23 mouse cellular contexts compared by ENCODE assay signal in the genomic region with DNA sequence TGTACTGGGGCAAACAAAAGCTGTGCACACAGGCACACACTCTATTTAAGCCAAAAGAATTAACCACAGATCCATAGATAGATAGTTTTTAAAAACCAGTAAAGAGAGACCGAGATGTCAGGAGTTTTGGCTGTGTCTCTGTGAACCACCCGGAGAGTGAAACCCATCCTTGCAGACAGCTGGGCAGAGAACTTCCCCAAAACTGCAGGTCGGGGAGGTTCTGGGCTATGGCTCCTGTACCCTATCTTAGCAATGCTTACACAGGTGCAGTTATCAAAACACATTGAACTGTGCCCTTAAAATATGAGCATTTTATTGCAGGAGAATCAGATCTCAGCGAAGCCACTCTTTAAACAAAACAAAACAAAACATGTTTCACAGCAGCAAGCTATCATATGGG. TPM values are rescaled to one million over a fixed set of nuclear protein-coding genes. Genes with fewer than 3 reads are reported as not detected.
DNase-seq lines count a peak whose midpoint lies in the region; ATAC-seq and TF ChIP-seq lines count a peak whose summit lies in the region.
"Had no signal": no experiment of that assay in that cellular context is flagged by ENCODE, and none has a peak within 500 bp of the region (broad histone marks: within the 10 kb centered on the region; RNA-seq: fewer than 3 reads in every experiment).

No protein-coding gene starts in this region.

- ATAC-seq in liver, postnatal 0 days = no peak
- ATAC-seq in liver, embryonic 12.5 days = no peak
- ATAC-seq in neutrophil, adult 5-6 weeks (ENCODE audit: extremely low read depth, insufficient number of reproducible peaks, low FRiP score, poor library complexity, severe bottlenecking) = peak; percentile 39
- no peak for ATAC-seq in midbrain, embryonic 16.5 days
- ATAC-seq: forebrain, embryonic 13.5 days had no signal

- H3K36me3 ChIP-seq in liver, postnatal 0 days (replicated peaks; ENCODE audit: insufficient read depth, low read length) = no peaks in the 10 kb centered on the region
- no peaks in the 10 kb centered on the region for H3K36me3 ChIP-seq in liver, embryonic 12.5 days
- peaks cover 0 to 17% of the 10 kb centered on the region in 2 experiments; a peak in 2 of 4 replicates for H3K36me3 ChIP-seq in MEL (ENCODE audit: control insufficient read depth in 1 of 2, insufficient read depth in 2 of 2, low read length in 2 of 2)
- H3K36me3 ChIP-seq in midbrain, embryonic 16.5 days (ENCODE audit: control insufficient read depth, insufficient read depth, low read length) = no peaks in the 10 kb centered on the region
- H3K36me3 ChIP-seq: G1E; hindbrain, embryonic 15.5 days; limb, embryonic 12.5 days; lung, embryonic 15.5 days; midbrain, embryonic 12.5 days had no signal

- no peak overlapping the region for H3K9ac ChIP-seq in liver, postnatal 0 days (replicated peaks)
- no peak overlapping the region for H3K9ac ChIP-seq in liver, embryonic 12.5 days
- no peak overlapping the region for H3K9ac ChIP-seq in MEL (ENCODE audit: control insufficient read depth, low read depth, low read length, poor library complexity, severe bottlenecking)
- no peak overlapping the region for H3K9ac ChIP-seq in midbrain, embryonic 16.5 days (ENCODE audit: low read depth, low read length)
- H3K9ac ChIP-seq: forebrain, embryonic 13.5 days; hindbrain, embryonic 15.5 days; limb, embryonic 12.5 days; lung, embryonic 15.5 days; midbrain, embryonic 12.5 days had no signal

- peaks cover 21% of the 10 kb centered on the region for H3K4me1 ChIP-seq in liver, postnatal 0 days (ENCODE audit: insufficient read depth)
- peaks cover 32% of the 10 kb centered on the region for H3K4me1 ChIP-seq in liver, embryonic 12.5 days
- H3K4me1 ChIP-seq in MEL (ENCODE audit: control insufficient read depth in 1 of 2, insufficient read depth in 2 of 2, low read length in 2 of 2) = peaks cover 11 to 32% of the 10 kb centered on the region in 2 experiments
- H3K4me1 ChIP-seq in midbrain, embryonic 16.5 days (ENCODE audit: control insufficient read depth, insufficient read depth, low read length) = peaks cover 25% of the 10 kb centered on the region

- H3K9me3 ChIP-seq in liver, postnatal 0 days (ENCODE audit: low read length) = no peaks in the 10 kb centered on the region
- no peaks in the 10 kb centered on the region for H3K9me3 ChIP-seq in liver, embryonic 12.5 days (replicated peaks)
- H3K9me3 ChIP-seq in MEL (replicated peaks; ENCODE audit: insufficient read depth, low read length) = no peaks in the 10 kb centered on the region
- no peaks in the 10 kb centered on the region for H3K9me3 ChIP-seq in midbrain, embryonic 16.5 days (replicated peaks; ENCODE audit: control insufficient read depth, low read length, poor library complexity, severe bottlenecking)
- H3K9me3 ChIP-seq: forebrain, embryonic 13.5 days; G1E; hindbrain, embryonic 15.5 days; limb, embryonic 12.5 days; lung, embryonic 15.5 days; midbrain, embryonic 12.5 days had no signal

- 45% methylated on average over 4 of the region's 4 CpGs for WGBS in liver, postnatal 0 days (ENCODE audit: insufficient replicate concordance)
- WGBS in liver, embryonic 12.5 days (ENCODE audit: insufficient replicate concordance) = 26% methylated on average over 4 of the region's 4 CpGs
- WGBS in midbrain, embryonic 16.5 days = 93% methylated on average over 4 of the region's 4 CpGs

- DNase-seq in liver, postnatal 0 days = no peak
- DNase-seq in MEL (ENCODE audit: low read depth, low spot score) = peak; percentile 79
- DNase-seq in thymus, postnatal 25 days = peak; percentile 65
- no peak for DNase-seq in lung, adult 18-20 months
- DNase-seq in cerebellum, adult 11 months = no peak
- DNase-seq: adrenal gland, adult 2 months; cerebellum, adult 8-10 months; cerebellum, postnatal 36 days; kidney, adult 9 months; kidney, postnatal 25 days; layer of hippocampus, postnatal 36 days; lung, postnatal 36 days had no signal

- H3K4me3 ChIP-seq in liver, postnatal 0 days (ENCODE audit: low read depth, low read length) = no peak overlapping the region
- H3K4me3 ChIP-seq in liver, embryonic 12.5 days = no peak overlapping the region
- no peak overlapping the region for H3K4me3 ChIP-seq in MEL (ENCODE audit: control insufficient read depth in 1 of 2, insufficient read depth in 1 of 2, low read depth in 2 of 2, low read length in 2 of 2)
- H3K4me3 ChIP-seq in midbrain, embryonic 16.5 days (ENCODE audit: low read depth, low read length) = no peak overlapping the region
- H3K4me3 ChIP-seq: forebrain, embryonic 13.5 days; hindbrain, embryonic 15.5 days; limb, embryonic 12.5 days; lung, embryonic 15.5 days; midbrain, embryonic 12.5 days had no signal

- TF ChIP-seq RAD21 in MEL (IDR thresholded peaks at IDR 0.05; ENCODE audit: low read depth, low read length) = no peak

- TF ChIP-seq CTCF in liver, postnatal 0 days (IDR thresholded peaks at IDR 0.05; ENCODE audit: low read depth) = no peak
- TF ChIP-seq CTCF in MEL (IDR thresholded peaks at IDR 0.05 in 2 of 3, conservative IDR thresholded peaks at IDR 0.05 in 1 of 3; ENCODE audit: control insufficient read depth in 1 of 3, insufficient read depth in 1 of 3, low read depth in 2 of 3, low read length in 3 of 3, poor library complexity in 1 of 3, severe bottlenecking in 1 of 3) = no peak

- peak overlapping the region; percentile 19; the same call in 1 of the 2 replicates for H3K27ac ChIP-seq in liver, postnatal 0 days (ENCODE audit: low read depth)
- H3K27ac ChIP-seq in liver, embryonic 12.5 days = no peak overlapping the region
- H3K27ac ChIP-seq in MEL (ENCODE audit: control insufficient read depth, low read depth, low read length) = peak overlapping the region; percentile 20; the same call in 1 of the 2 replicates
- no peak overlapping the region for H3K27ac ChIP-seq in midbrain, embryonic 16.5 days (ENCODE audit: low read length)
- H3K27ac ChIP-seq: forebrain, embryonic 13.5 days; hindbrain, embryonic 15.5 days; limb, embryonic 12.5 days; lung, embryonic 15.5 days; midbrain, embryonic 12.5 days had no signal

- H3K27me3 ChIP-seq in liver, postnatal 0 days (ENCODE audit: insufficient read depth, low read length) = no peaks in the 10 kb centered on the region
- peaks cover 26% of the 10 kb centered on the region for H3K27me3 ChIP-seq in liver, embryonic 12.5 days (replicated peaks)
- H3K27me3 ChIP-seq in MEL (ENCODE audit: control insufficient read depth in 1 of 2, insufficient read depth in 2 of 2, low read length in 2 of 2) = peaks cover 0 to under 1% of the 10 kb centered on the region in 2 experiments; a peak in 1 of 4 replicates
- H3K27me3 ChIP-seq in midbrain, embryonic 16.5 days (ENCODE audit: control insufficient read depth, insufficient read depth, low read depth, low read length) = no peaks in the 10 kb centered on the region
- H3K27me3 ChIP-seq: forebrain, embryonic 13.5 days; hindbrain, embryonic 15.5 days; limb, embryonic 12.5 days; lung, embryonic 15.5 days; midbrain, embryonic 12.5 days had no signal

- no peak for TF ChIP-seq POLR2A in MEL (IDR thresholded peaks at IDR 0.05; ENCODE audit: control insufficient read depth in 1 of 2, insufficient read depth in 1 of 2, low read depth in 1 of 2, low read length in 2 of 2, poor library complexity in 1 of 2)

- no peak for TF ChIP-seq EP300 in liver, postnatal 0 days (IDR thresholded peaks at IDR 0.05; ENCODE audit: low read depth)
- peak; percentile 53 to 69; a peak in 3 of 4 replicates for TF ChIP-seq EP300 in MEL (IDR thresholded peaks at IDR 0.05; ENCODE audit: low read depth in 1 of 2, low read length in 2 of 2)

- H3K79me2 ChIP-seq in MEL (ENCODE audit: control insufficient read depth, insufficient read depth, low read length, poor library complexity) = peaks cover 2% of the 10 kb centered on the region; the same call in 1 of the 2 replicates

- H3K4me2 ChIP-seq in liver, postnatal 0 days (ENCODE audit: low read depth, low read length) = no peak overlapping the region
- H3K4me2 ChIP-seq in liver, embryonic 12.5 days = no peak overlapping the region
- H3K4me2 ChIP-seq in midbrain, embryonic 16.5 days (ENCODE audit: low read length) = no peak overlapping the region
- H3K4me2 ChIP-seq: forebrain, embryonic 13.5 days; heart, embryonic 11.5 days; hindbrain, embryonic 15.5 days; limb, embryonic 12.5 days; liver, embryonic 11.5 days; lung, embryonic 15.5 days; midbrain, embryonic 12.5 days had no signal

TF ChIP-seq in MEL, 35 proteins besides CTCF, POLR2A, EP300 and RAD21 (continues in another document):
- TF ChIP-seq GABPA (IDR thresholded peaks at IDR 0.05; ENCODE audit: low read depth, low read length) = no peak
- TF ChIP-seq NRF1 (IDR thresholded peaks at IDR 0.05; ENCODE audit: insufficient read depth, low read depth, low read length, poor library complexity, severe bottlenecking) = no peak
- no peak; the same call in 1 of the 2 replicates for TF ChIP-seq BHLHE40 (IDR thresholded peaks at IDR 0.05; ENCODE audit: borderline replicate concordance, low read depth, low read length)
- TF ChIP-seq ZNF384 (IDR thresholded peaks at IDR 0.05; ENCODE audit: low read depth, low read length) = no peak
- no peak for TF ChIP-seq USF2 (IDR thresholded peaks at IDR 0.05; ENCODE audit: borderline replicate concordance in 1 of 2, insufficient read depth in 1 of 2, low read depth in 1 of 2, low read length in 2 of 2)
- peak; percentile 79 for TF ChIP-seq TCF12 (IDR thresholded peaks at IDR 0.05; ENCODE audit: low read depth, low read length)
- TF ChIP-seq MXI1 (IDR thresholded peaks at IDR 0.05; ENCODE audit: low read depth, low read length) = 0 out of 2 replicates have a peak, but pooled peaks have one; percentile 41
- no peak for TF ChIP-seq ZMIZ1 (IDR thresholded peaks at IDR 0.05; ENCODE audit: low read depth, low read length)
- no peak for TF ChIP-seq JUND (IDR thresholded peaks at IDR 0.05; ENCODE audit: low read depth, low read length)

RNA-seq across cellular contexts. Expression of a gene that starts 5.5 kb away (rescaled TPM):
- 5.5 and 6.1 TPM in 2 replicates for polyA plus RNA-seq in liver, postnatal 0 days (2015; fragmentation: Nextera tagmentation; extraction: Ambion mirVana)
- 5.7 and 5.9 TPM in 2 replicates for polyA plus RNA-seq in liver, embryonic 12.5 days (2016; fragmentation: Nextera tagmentation; extraction: Ambion mirVana)
- total RNA-seq in MEL (2012; rRNA removed) = 3.8 and 4.1 TPM in 2 replicates
- polyA plus RNA-seq in MEL (2012; ENCODE audit: insufficient read depth in 1 of 2, insufficient read length in 2 of 2, low read depth in 1 of 2, low replicate concordance in 2 of 2, missing spikeins in 1 of 2) = 1 to 10 TPM in 1 of 2 experiments, not detected in 1; 9.5 TPM
- 114 and 127 TPM in 2 replicates for total RNA-seq in neutrophil, adult 5-6 weeks (2017)
- 22.6 and 25.0 TPM in 2 replicates for polyA plus RNA-seq in midbrain, embryonic 16.5 days (2015; fragmentation: Nextera tagmentation; extraction: Ambion mirVana)

RNA-seq across cellular contexts. Expression of a gene that starts 33.8 kb away (rescaled TPM):
- 6.0 and 6.4 TPM in 2 replicates for polyA plus RNA-seq in liver, postnatal 0 days (2015; fragmentation: Nextera tagmentation; extraction: Ambion mirVana)
- polyA plus RNA-seq in liver, embryonic 12.5 days (2016; fragmentation: Nextera tagmentation; extraction: Ambion mirVana) = 8.8 and 9.2 TPM in 2 replicates
- total RNA-seq in MEL (2012; rRNA removed) = 15.1 and 15.9 TPM in 2 replicates
- polyA plus RNA-seq in MEL (2012; ENCODE audit: insufficient read depth in 1 of 2, insufficient read length in 2 of 2, low read depth in 1 of 2, low replicate concordance in 2 of 2, missing spikeins in 1 of 2) = 10 to 100 TPM in 1 of 2 experiments, not detected in 1; 21.1 TPM
- 23.2 and 38.2 TPM in 2 replicates for total RNA-seq in neutrophil, adult 5-6 weeks (2017)
- 12.8 and 13.5 TPM in 2 replicates for polyA plus RNA-seq in midbrain, embryonic 16.5 days (2015; fragmentation: Nextera tagmentation; extraction: Ambion mirVana)

Comparison
In these comparisons a context has a peak if more than half of its experiments do, and no peak if none do; other contexts are left out.
1. H3K27ac ChIP-seq: peak in liver, postnatal 0 days (single experiment) and MEL (single experiment); none in liver, embryonic 12.5 days (single experiment) and midbrain, embryonic 16.5 days (single experiment).
2. DNase-seq: peak in MEL (single experiment) and thymus, postnatal 25 days (single experiment); none in liver, postnatal 0 days (single experiment), lung, adult 18-20 months (0 of 2) and cerebellum, adult 11 months (single experiment).